Mouse (Mus musculus) midbrain, embryonic 11.5 days (tissue): Measurements from ENCODE around the gene Shbg. TPM values are rescaled to one million over a fixed set of nuclear protein-coding genes. Genes with fewer than 3 reads are reported as not detected.

Experiments
- ATAC-seq: fragments of 200-750 bp; cut with Nextera tagmentation; 2 replicates; pipeline ENCODE4 v1.8.0; 2017; ENCODE audit warnings: moderate TSS enrichment, moderate library complexity; ENCODE audit not compliant: low FRiP score
- DNase-seq: peaks from one replicate; pipeline ENCODE4 v3.0.0; 2015; ENCODE audit warnings: low spot score; ENCODE audit errors: missing footprints
- H3K27ac ChIP-seq: fragments of 300-500 bp; sonication (generic); 2 replicates; pipeline ENCODE4 v1.5.1; 2014; ENCODE audit warnings: low read depth, low read length
- H3K27me3 ChIP-seq: fragments of 300-500 bp; sonication (generic); 2 replicates; pipeline ENCODE4 v1.6.1; 2014; ENCODE audit warnings: mild to moderate bottlenecking, low read length, moderate library complexity, mixed read lengths; ENCODE audit not compliant: control insufficient read depth, insufficient read depth
- H3K36me3 ChIP-seq: fragments of 300-500 bp; sonication (generic); 2 replicates; pipeline ENCODE4 v1.6.1; 2014; ENCODE audit warnings: mild to moderate bottlenecking, low read length, moderate library complexity, mixed read lengths; ENCODE audit not compliant: control insufficient read depth, insufficient read depth
- H3K4me1 ChIP-seq: fragments of 300-500 bp; sonication (generic); 2 replicates; pipeline ENCODE4 v1.6.1; 2014; ENCODE audit warnings: low read length; ENCODE audit not compliant: control insufficient read depth, insufficient read depth
- H3K4me2 ChIP-seq: fragments of 300-500 bp; sonication (generic); 2 replicates; pipeline ENCODE4 v1.6.1; 2014; ENCODE audit warnings: mild to moderate bottlenecking, moderate library complexity
- H3K4me3 ChIP-seq: fragments of 300-500 bp; sonication (generic); 2 replicates; pipeline ENCODE4 v1.5.1; 2014; ENCODE audit warnings: low read depth, low read length
- H3K9ac ChIP-seq: fragments of 300-500 bp; sonication (generic); 2 replicates; pipeline ENCODE4 v1.6.1; 2014; ENCODE audit warnings: low read length
- H3K9me3 ChIP-seq: fragments of 300-500 bp; sonication (generic); 2 replicates; pipeline ENCODE4 v1.6.1; 2016; ENCODE audit warnings: low read length; ENCODE audit not compliant: control insufficient read depth
- WGBS: fragments of 180-500 bp; shearing (Covaris S2); extraction: QIAGEN DNeasy Blood & Tissue Kit; methylation state at CpG from one replicate; pipeline ENCODE4 v1.1.7; 2014; 5-methylcytosine and 5-hydroxymethylcytosine counted together
- polyA plus RNA-seq: library from polyadenylated mRNA; unstranded; fragments of >200 nt; fragmentation: Nextera tagmentation; extraction: Ambion mirVana; gene quantifications from 2 replicates; pipeline ENCODE4 v1.2.1, GENCODE M21; 2014

Shbg gene
- polyA plus RNA-seq, 1 experiment from 2014 or later = not detected

- H3K27ac ChIP-seq = no peak overlapping the region
- 92% methylated on average over 4 of the region's 4 CpGs for WGBS
- DNase-seq (no peak), ATAC-seq (no peak)
- H3K4me3 ChIP-seq = no peak overlapping the region
- no peaks in the 10 kb centered on the region for H3K9me3 ChIP-seq
- no peak overlapping the region for H3K4me2 ChIP-seq
- H3K27me3 ChIP-seq = no peaks in the 10 kb centered on the region
- H3K4me1 ChIP-seq = no peaks in the 10 kb centered on the region
- H3K9ac ChIP-seq = no peak overlapping the region
- peaks cover 14% of the 10 kb centered on the region for H3K36me3 ChIP-seq
Observed at GRCm38 (mm10) chr11:69592799-69593198, 24.9 kb downstream of the Shbg start.

- H3K4me3 ChIP-seq = no peak overlapping the region
- no peak overlapping the region for H3K9ac ChIP-seq
- no peak overlapping the region for H3K4me2 ChIP-seq
- 78% methylated on average over 7 of the region's 7 CpGs for WGBS
- no peak for DNase-seq
- no peaks in the 10 kb centered on the region for H3K9me3 ChIP-seq
- H3K27ac ChIP-seq = no peak overlapping the region
- H3K4me1 ChIP-seq = no peaks in the 10 kb centered on the region
- ATAC-seq = no peak
- H3K36me3 ChIP-seq = peaks cover 14% of the 10 kb centered on the region
- H3K27me3 ChIP-seq = no peaks in the 10 kb centered on the region
Observed at GRCm38 (mm10) chr11:69591899-69592637, 25.6 kb downstream of the Shbg start.

GRCm38 (mm10) chr11:69591424-69591823 lies 26.3 kb downstream of the Shbg start:
- Histone ChIP-seq H3K27ac (no peak overlapping the region), H3K36me3 (peaks cover 14% of the 10 kb centered on the region), H3K4me3 (no peak overlapping the region), H3K9me3 (no peaks in the 10 kb centered on the region), H3K9ac (no peak overlapping the region), H3K4me2 (no peak overlapping the region), H3K4me1 (no peaks in the 10 kb centered on the region), H3K27me3 (no peaks in the 10 kb centered on the region)
- DNase-seq (no peak), ATAC-seq (no peak)
- WGBS = 81% methylated on average over 3 of the region's 3 CpGs

- Histone ChIP-seq H3K9ac (no peak overlapping the region), H3K4me2 (no peak overlapping the region), H3K4me1 (no peaks in the 10 kb centered on the region), H3K4me3 (no peak overlapping the region), H3K27ac (no peak overlapping the region), H3K36me3 (peaks cover 14% of the 10 kb centered on the region), H3K27me3 (no peaks in the 10 kb centered on the region), H3K9me3 (no peaks in the 10 kb centered on the region)
- WGBS = 96% methylated on average over 8 of the region's 8 CpGs
- no peak for DNase-seq
- ATAC-seq = no peak
Observed at GRCm38 (mm10) chr11:69590622-69591021, 27.1 kb downstream of the Shbg start.

- ATAC-seq (no peak), DNase-seq (no peak)
- no peak overlapping the region for H3K9ac ChIP-seq
- WGBS = 93% methylated on average over 22 of the region's 22 CpGs
- H3K27ac ChIP-seq = no peak overlapping the region
- no peaks in the 10 kb centered on the region for H3K27me3 ChIP-seq
- H3K9me3 ChIP-seq = no peaks in the 10 kb centered on the region
- no peak overlapping the region for H3K4me3 ChIP-seq
- peaks cover 14% of the 10 kb centered on the region for H3K36me3 ChIP-seq
- no peak overlapping the region for H3K4me2 ChIP-seq
- no peaks in the 10 kb centered on the region for H3K4me1 ChIP-seq
Observed at GRCm38 (mm10) chr11:69589207-69589834, 28.4 kb downstream of the Shbg start.

GRCm38 (mm10) chr11:69585718-69586325 lies 31.9 kb downstream of the Shbg start:
- H3K27ac ChIP-seq = no peak overlapping the region
- H3K9ac ChIP-seq = no peak overlapping the region
- peaks cover 11% of the 10 kb centered on the region; the same call in 1 of the 2 replicates for H3K4me1 ChIP-seq
- no peaks in the 10 kb centered on the region for H3K9me3 ChIP-seq
- no peak for ATAC-seq
- no peak overlapping the region for H3K4me3 ChIP-seq
- no peaks in the 10 kb centered on the region for H3K27me3 ChIP-seq
- H3K4me2 ChIP-seq = no peak overlapping the region
- 80% methylated on average over 7 of the region's 7 CpGs for WGBS
- no peak for DNase-seq
- peaks cover 10% of the 10 kb centered on the region for H3K36me3 ChIP-seq

GRCm38 (mm10) chr11:69584937-69585336 lies 32.8 kb downstream of the Shbg start:
- Histone ChIP-seq H3K27me3 (no peaks in the 10 kb centered on the region), H3K9ac (no peak overlapping the region), H3K36me3 (peaks cover 10% of the 10 kb centered on the region), H3K9me3 (no peaks in the 10 kb centered on the region), H3K4me3 (no peak overlapping the region), H3K27ac (no peak overlapping the region), H3K4me2 (no peak overlapping the region), H3K4me1 (peaks cover 11% of the 10 kb centered on the region; the same call in 1 of the 2 replicates)
- 96% methylated on average over 13 of the region's 13 CpGs for WGBS
- DNase-seq = no peak
- no peak for ATAC-seq

GRCm38 (mm10) chr11:69584008-69584407 lies 33.7 kb downstream of the Shbg start:
- no peaks in the 10 kb centered on the region for H3K9me3 ChIP-seq
- no peak overlapping the region for H3K4me2 ChIP-seq
- H3K4me3 ChIP-seq = no peak overlapping the region
- H3K36me3 ChIP-seq = peaks cover 4% of the 10 kb centered on the region
- H3K27ac ChIP-seq = no peak overlapping the region
- ATAC-seq (no peak), DNase-seq (no peak)
- H3K4me1 ChIP-seq = peaks cover 11% of the 10 kb centered on the region; the same call in 1 of the 2 replicates
- H3K9ac ChIP-seq = no peak overlapping the region
- WGBS = 86% methylated on average over 7 of the region's 7 CpGs
- no peaks in the 10 kb centered on the region for H3K27me3 ChIP-seq

GRCm38 (mm10) chr11:69582230-69582805 lies 35.4 kb downstream of the Shbg start:
- Histone ChIP-seq H3K4me3 (peak overlapping the region; percentile 64), H3K36me3 (no peaks in the 10 kb centered on the region), H3K9ac (no peak overlapping the region), H3K27ac (no peak overlapping the region), H3K9me3 (no peaks in the 10 kb centered on the region), H3K27me3 (no peaks in the 10 kb centered on the region), H3K4me1 (peaks cover 22% of the 10 kb centered on the region), H3K4me2 (peak overlapping the region; percentile 57)
- DNase-seq (no peak), ATAC-seq (no peak)
- WGBS = 64% methylated on average over 9 of the region's 9 CpGs
